Mouse (Mus musculus) hindbrain, embryonic 12.5 days (tissue): ENCODE results near the gene Pofut1. TPM values are rescaled to one million over a fixed set of nuclear protein-coding genes. Genes with fewer than 3 reads are reported as not detected.
A peak's percentile ranks its signal among the peaks of the same experiment; 100 is the strongest.

Experiments
- ATAC-seq: fragments of 200-750 bp; cut with Nextera tagmentation; 2 replicates; pipeline ENCODE4 v1.8.0; 2017; ENCODE audit warnings: moderate TSS enrichment; ENCODE audit not compliant: low FRiP score
- H3K27ac ChIP-seq: fragments of 300-500 bp; sonication (generic); 2 replicates; pipeline ENCODE4 v1.5.1; 2016; ENCODE audit warnings: mild to moderate bottlenecking
- H3K27me3 ChIP-seq: fragments of 300-500 bp; sonication (generic); 2 replicates; pipeline ENCODE4 v1.6.1; 2016; ENCODE audit warnings: mild to moderate bottlenecking
- H3K36me3 ChIP-seq: fragments of 300-500 bp; sonication (generic); 2 replicates; pipeline ENCODE4 v1.6.1; 2016; ENCODE audit warnings: mild to moderate bottlenecking
- H3K4me1 ChIP-seq: fragments of 300-500 bp; sonication (generic); 2 replicates; pipeline ENCODE4 v1.6.1; 2016
- H3K4me2 ChIP-seq: fragments of 300-500 bp; sonication (generic); replicated peaks from 2 replicates; pipeline ENCODE4 v1.6.1; 2016; ENCODE audit warnings: mild to moderate bottlenecking
- H3K4me3 ChIP-seq: fragments of 300-500 bp; sonication (generic); 2 replicates; pipeline ENCODE4 v1.5.1; 2016; ENCODE audit warnings: mild to moderate bottlenecking
- H3K9ac ChIP-seq: fragments of 300-500 bp; sonication (generic); 2 replicates; pipeline ENCODE4 v1.6.1; 2016; ENCODE audit warnings: mild to moderate bottlenecking, moderate library complexity
- H3K9me3 ChIP-seq: fragments of 300-500 bp; sonication (generic); replicated peaks from 2 replicates; pipeline ENCODE4 v1.6.1; 2016; ENCODE audit warnings: mild to moderate bottlenecking
- WGBS: fragments of 180-500 bp; shearing (Covaris S2); methylation state at CpG from one replicate; pipeline ENCODE4 v1.1.7; 2016; 5-methylcytosine and 5-hydroxymethylcytosine counted together
- polyA plus RNA-seq: library from polyadenylated mRNA; unstranded; fragments of >200 nt; fragmentation: Nextera tagmentation; extraction: Ambion mirVana; gene quantifications from 2 replicates; pipeline ENCODE4 v1.2.1, GENCODE M21; 2016

Gene Pofut1
- 5.4 and 5.6 TPM in 2 replicates for polyA plus RNA-seq

DNA sequence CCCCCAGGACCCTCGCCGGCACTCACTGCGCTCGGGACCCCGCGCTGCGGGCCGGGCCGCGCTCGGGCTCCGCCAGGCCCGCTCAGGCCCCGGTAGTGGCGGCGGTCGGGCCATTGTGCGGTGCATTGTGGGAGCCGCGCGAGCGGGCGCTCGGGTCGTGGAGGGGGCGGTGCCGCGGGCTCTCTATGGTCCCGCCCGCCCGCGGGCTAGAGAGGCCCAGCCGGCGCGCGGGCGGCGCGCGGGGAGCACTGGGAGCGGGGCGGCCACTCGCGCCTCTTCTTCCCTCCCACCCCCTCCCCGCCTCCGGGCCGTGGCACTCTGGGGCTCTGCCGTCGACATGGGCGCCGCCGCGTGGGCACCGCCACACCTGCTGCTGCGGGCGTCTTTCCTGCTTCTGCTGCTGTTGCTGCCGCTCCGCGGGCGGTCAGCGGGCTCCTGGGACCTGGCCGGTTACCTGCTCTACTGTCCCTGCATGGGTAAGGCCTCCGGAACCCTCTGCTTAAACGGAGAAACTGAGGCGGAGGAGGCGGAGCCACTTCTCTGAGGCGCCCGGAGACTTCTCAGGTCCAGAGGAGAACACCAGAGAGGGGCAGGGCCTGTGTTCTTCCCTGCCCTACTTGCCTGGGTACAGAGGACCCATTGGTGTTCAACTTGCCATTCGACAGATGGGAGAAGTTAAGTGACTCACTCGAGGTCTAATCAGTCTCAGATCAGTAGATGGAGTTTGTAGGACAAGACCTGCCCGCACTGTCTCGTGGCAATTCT, at the start of gene Pofut1, which contains the start of gene Plagl2:
Gene Pofut1, plus strand, starts transcription at position 284 of the 765 bp plus-strand sequence.
Gene Plagl2, minus strand, starts transcription at position 177 of the 765 bp plus-strand sequence.
- WGBS: under 1% methylated on average over 58 of the region's 72 CpGs
- H3K27me3 ChIP-seq: no peaks in the 10 kb centered on the region
- no peaks in the 10 kb centered on the region for H3K9me3 ChIP-seq
- peaks cover 37% of the 10 kb centered on the region for H3K4me1 ChIP-seq
- peak within 1 kb of the TSS; percentile 97 for H3K9ac ChIP-seq
- H3K36me3 ChIP-seq: peaks cover 9% of the 10 kb centered on the region
- peak; percentile 98 for ATAC-seq
- peak within 1 kb of the TSS; percentile 92 for H3K27ac ChIP-seq
- H3K4me2 ChIP-seq: peak within 1 kb of the TSS; percentile 98
- H3K4me3 ChIP-seq: peak within 1 kb of the TSS; percentile 87

DNA sequence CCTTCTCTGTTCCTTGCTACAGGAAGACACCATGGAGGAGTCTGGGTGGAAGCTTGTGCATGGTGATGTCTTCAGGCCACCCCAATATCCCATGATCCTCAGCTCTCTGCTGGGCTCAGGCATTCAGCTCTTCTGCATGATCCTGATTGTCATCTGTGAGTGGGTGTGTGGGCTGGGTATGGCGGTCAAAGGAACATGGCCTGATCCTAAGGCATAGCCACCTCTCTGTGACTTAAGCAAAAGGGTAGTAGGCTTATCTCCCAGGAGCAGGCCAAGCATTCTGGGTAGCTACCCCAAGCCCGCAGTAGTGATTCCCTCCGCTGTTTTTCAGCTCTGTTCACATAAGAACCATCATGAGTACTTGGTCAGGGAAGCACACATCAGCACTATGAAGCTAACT, 47.1 kb upstream of the Pofut1 start:
- Histone ChIP-seq H3K9ac (no peak overlapping the region), H3K27ac (no peak overlapping the region), H3K9me3 (no peaks in the 10 kb centered on the region), H3K4me3 (no peak overlapping the region), H3K27me3 (no peaks in the 10 kb centered on the region), H3K36me3 (peaks cover 87% of the 10 kb centered on the region), H3K4me2 (no peak overlapping the region), H3K4me1 (no peaks in the 10 kb centered on the region)
- 98% methylated on average over 3 of the region's 3 CpGs for WGBS
- no peak for ATAC-seq

DNA sequence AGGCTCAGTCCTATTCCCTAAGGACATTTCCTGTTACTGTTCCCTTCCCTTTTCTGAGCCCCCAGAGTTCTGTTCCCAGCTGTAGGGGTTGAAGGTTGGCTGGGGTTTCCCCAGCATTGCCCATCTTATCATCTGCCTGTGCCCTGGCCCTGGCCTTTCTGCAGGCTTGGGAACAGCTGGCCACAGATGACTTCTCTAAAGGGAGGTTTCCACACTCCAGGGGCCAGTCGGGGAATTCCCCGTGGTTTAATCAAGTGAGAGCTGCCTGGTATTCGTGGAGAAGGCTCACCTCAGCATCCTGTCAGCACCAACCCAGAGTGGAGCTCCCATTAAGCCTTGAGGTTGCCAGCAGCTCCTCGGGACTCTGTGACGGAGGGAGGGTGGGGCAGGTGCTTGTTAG, 42.8 kb upstream of the Pofut1 start:
- Histone ChIP-seq H3K9me3 (no peaks in the 10 kb centered on the region), H3K36me3 (peaks cover 75% of the 10 kb centered on the region), H3K27ac (no peak overlapping the region), H3K4me3 (no peak overlapping the region), H3K4me1 (no peaks in the 10 kb centered on the region), H3K27me3 (no peaks in the 10 kb centered on the region), H3K9ac (no peak overlapping the region), H3K4me2 (no peak overlapping the region)
- 82% methylated on average over 5 of the region's 5 CpGs for WGBS
- no peak for ATAC-seq

DNA sequence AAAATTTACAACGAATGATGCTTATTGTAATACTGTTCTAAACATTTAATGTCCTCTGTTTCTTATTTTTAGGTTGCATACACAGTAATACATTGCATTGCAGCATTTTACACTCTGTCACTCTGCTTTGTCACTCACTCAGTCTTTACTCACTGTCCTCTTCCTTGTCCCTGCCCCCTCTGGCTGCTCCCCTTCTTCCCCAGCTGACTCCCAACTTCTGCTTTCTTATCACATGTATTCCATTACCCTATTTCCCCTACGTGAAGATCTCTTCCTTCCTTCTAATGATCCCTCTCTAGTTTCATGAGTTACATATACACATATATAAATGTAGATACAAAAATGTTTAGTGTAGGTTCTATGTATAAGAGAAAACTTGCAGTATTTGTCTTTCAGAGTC, 42.2 kb upstream of the Pofut1 start:
- H3K9ac ChIP-seq: no peak overlapping the region
- H3K36me3 ChIP-seq: peaks cover 77% of the 10 kb centered on the region
- 96% methylated on average over 2 of the region's 2 CpGs for WGBS

GRCm38 (mm10) chr2:153202766-153203165, 38.6 kb upstream of the Pofut1 start:
- 78% methylated on average over 1 of the region's 1 CpGs for WGBS
- no peaks in the 10 kb centered on the region for H3K9me3 ChIP-seq
- H3K36me3 ChIP-seq: peaks cover 82% of the 10 kb centered on the region
- no peak overlapping the region for H3K4me2 ChIP-seq
- no peak overlapping the region for H3K27ac ChIP-seq
- no peaks in the 10 kb centered on the region for H3K4me1 ChIP-seq
- no peak overlapping the region for H3K9ac ChIP-seq
- no peak for ATAC-seq
- no peaks in the 10 kb centered on the region for H3K27me3 ChIP-seq
- H3K4me3 ChIP-seq: no peak overlapping the region

More for the DNA sequence above, 42.2 kb upstream of the Pofut1 start:
- H3K4me1 ChIP-seq: no peaks in the 10 kb centered on the region
- no peak overlapping the region for H3K4me3 ChIP-seq
- H3K4me2 ChIP-seq: no peak overlapping the region
- H3K9me3 ChIP-seq: no peaks in the 10 kb centered on the region
- no peak for ATAC-seq
- H3K27ac ChIP-seq: no peak overlapping the region
- no peaks in the 10 kb centered on the region for H3K27me3 ChIP-seq

DNA sequence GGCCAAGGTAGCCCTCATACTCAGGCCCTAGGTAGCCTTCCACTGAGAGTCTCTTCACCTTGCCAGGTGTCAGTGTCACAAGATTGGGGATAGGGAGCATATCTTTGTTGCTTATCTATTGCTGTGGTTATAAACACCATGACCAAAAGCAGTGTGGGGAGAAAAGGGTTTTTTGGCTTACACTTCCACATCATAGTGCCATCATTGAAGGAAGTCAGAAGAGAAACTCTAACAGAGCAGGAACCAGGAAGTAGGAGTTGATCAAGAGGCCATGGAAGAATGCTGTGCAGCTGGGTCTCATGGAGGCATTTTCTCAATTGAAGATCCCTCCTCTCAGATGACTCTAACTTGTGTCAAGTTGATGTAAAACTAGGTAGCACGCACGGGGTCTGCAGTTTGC, 33.2 kb upstream of the Pofut1 start:
- Histone ChIP-seq H3K4me3 (no peak overlapping the region), H3K27ac (no peak overlapping the region), H3K27me3 (no peaks in the 10 kb centered on the region), H3K9me3 (no peaks in the 10 kb centered on the region), H3K4me1 (no peaks in the 10 kb centered on the region), H3K36me3 (peaks cover 70% of the 10 kb centered on the region), H3K9ac (no peak overlapping the region), H3K4me2 (no peak overlapping the region)
- WGBS: 93% methylated on average over 2 of the region's 2 CpGs
- no peak for ATAC-seq

- Histone ChIP-seq H3K9ac (no peak overlapping the region), H3K27ac (no peak overlapping the region), H3K4me2 (no peak overlapping the region), H3K36me3 (peaks cover 61% of the 10 kb centered on the region), H3K27me3 (no peaks in the 10 kb centered on the region), H3K9me3 (no peaks in the 10 kb centered on the region), H3K4me3 (no peak overlapping the region), H3K4me1 (no peaks in the 10 kb centered on the region)
- WGBS: 94% methylated on average over 5 of the region's 5 CpGs
- no peak for ATAC-seq
Observed at GRCm38 (mm10) chr2:153209286-153209685, 32.0 kb upstream of the Pofut1 start.

- H3K9me3 ChIP-seq: no peaks in the 10 kb centered on the region
- no peak overlapping the region for H3K4me2 ChIP-seq
- no peak overlapping the region for H3K4me3 ChIP-seq
- no peak for ATAC-seq
- H3K27ac ChIP-seq: no peak overlapping the region
- H3K9ac ChIP-seq: no peak overlapping the region
- H3K36me3 ChIP-seq: peaks cover 39% of the 10 kb centered on the region
- WGBS: 92% methylated on average over 5 of the region's 5 CpGs
- H3K4me1 ChIP-seq: no peaks in the 10 kb centered on the region
- H3K27me3 ChIP-seq: no peaks in the 10 kb centered on the region
Observed at GRCm38 (mm10) chr2:153211451-153211850, 29.9 kb upstream of the Pofut1 start.

DNA sequence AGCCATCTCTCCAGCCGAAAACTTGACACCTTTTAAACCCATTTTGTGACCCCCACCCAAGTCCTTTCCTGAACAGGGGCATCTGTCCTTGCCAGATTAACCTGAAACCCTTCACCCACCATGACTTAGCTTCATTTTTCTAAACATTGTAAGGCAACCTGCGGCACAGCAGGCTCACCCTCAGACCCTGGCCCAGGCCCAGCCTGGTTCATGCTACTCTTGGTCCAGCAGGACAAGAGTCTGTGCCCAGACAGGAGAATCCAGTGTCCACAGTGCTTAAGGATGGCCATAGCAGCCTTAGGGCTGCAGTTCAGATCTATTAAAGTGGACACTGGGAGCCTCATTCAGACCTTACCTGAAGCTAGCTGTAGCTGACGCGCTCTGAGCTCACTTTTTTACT, 28.0 kb upstream of the Pofut1 start:
- Histone ChIP-seq H3K9ac (no peak overlapping the region), H3K4me1 (no peaks in the 10 kb centered on the region), H3K27me3 (no peaks in the 10 kb centered on the region), H3K27ac (no peak overlapping the region), H3K36me3 (peaks cover 21% of the 10 kb centered on the region), H3K4me2 (no peak overlapping the region), H3K9me3 (no peaks in the 10 kb centered on the region), H3K4me3 (no peak overlapping the region)
- WGBS: 88% methylated on average over 4 of the region's 4 CpGs
- no peak for ATAC-seq

DNA sequence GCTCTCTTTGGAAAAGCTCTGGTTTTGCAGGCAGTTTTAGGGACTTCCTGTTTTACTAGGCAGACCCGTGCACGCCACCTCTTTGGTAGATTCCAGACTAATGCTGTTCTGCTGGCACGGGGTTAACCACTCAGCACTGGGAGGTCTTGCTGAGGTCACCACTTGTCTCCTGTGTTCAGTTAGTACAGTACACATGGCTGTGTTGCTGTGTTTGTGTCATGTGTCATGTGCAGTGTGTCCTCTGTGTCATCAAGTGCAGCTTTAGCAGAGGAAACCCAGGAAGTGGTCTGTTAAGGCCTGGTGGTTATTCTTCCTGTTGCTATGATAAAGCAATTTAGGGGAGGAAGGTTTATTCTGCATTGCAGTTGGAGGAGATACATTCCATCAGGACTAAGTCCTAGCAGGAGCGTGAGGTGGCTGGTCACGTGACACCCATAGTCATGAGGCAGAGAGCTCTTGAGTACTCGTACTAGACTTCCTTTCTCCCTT, 26.5 kb upstream of the Pofut1 start:
- Histone ChIP-seq H3K27me3 (no peaks in the 10 kb centered on the region), H3K4me1 (no peaks in the 10 kb centered on the region), H3K9me3 (no peaks in the 10 kb centered on the region), H3K4me3 (no peak overlapping the region), H3K9ac (no peak overlapping the region), H3K27ac (no peak overlapping the region), H3K4me2 (no peak overlapping the region), H3K36me3 (peaks cover 7% of the 10 kb centered on the region)
- WGBS: 83% methylated on average over 6 of the region's 6 CpGs
- ATAC-seq: no peak

DNA sequence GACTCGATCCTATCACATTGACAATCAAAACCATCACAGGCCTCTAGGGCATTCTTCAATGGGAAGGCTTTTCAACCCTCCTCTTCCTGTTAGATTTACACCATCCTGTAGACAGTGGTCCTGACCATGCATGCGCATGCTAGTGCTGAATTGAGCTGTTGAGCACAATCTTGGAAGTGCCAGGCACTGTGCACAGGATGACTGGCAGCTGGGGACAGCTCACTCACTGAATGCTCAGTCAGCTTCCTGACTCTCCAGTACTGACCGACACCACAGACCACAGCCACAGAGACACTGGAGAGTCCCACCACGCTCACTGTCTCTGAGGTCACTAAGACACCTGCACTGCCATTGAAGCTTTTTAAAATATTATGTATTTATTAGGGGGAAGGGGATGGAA, 25.9 kb upstream of the Pofut1 start:
- WGBS: 90% methylated on average over 4 of the region's 4 CpGs
- Histone ChIP-seq H3K9ac (no peak overlapping the region), H3K27ac (no peak overlapping the region), H3K9me3 (no peaks in the 10 kb centered on the region), H3K27me3 (no peaks in the 10 kb centered on the region), H3K4me3 (no peak overlapping the region), H3K36me3 (peaks cover 1% of the 10 kb centered on the region), H3K4me1 (no peaks in the 10 kb centered on the region), H3K4me2 (no peak overlapping the region)
- no peak for ATAC-seq

- ATAC-seq: no peak
- Histone ChIP-seq H3K4me3 (no peak overlapping the region), H3K27me3 (no peaks in the 10 kb centered on the region), H3K4me1 (no peaks in the 10 kb centered on the region), H3K36me3 (no peaks in the 10 kb centered on the region), H3K4me2 (no peak overlapping the region), H3K9ac (no peak overlapping the region), H3K9me3 (no peaks in the 10 kb centered on the region), H3K27ac (no peak overlapping the region)
- WGBS: 90% methylated on average over 10 of the region's 10 CpGs
Observed at GRCm38 (mm10) chr2:153217826-153218340, 23.4 kb upstream of the Pofut1 start.

DNA sequence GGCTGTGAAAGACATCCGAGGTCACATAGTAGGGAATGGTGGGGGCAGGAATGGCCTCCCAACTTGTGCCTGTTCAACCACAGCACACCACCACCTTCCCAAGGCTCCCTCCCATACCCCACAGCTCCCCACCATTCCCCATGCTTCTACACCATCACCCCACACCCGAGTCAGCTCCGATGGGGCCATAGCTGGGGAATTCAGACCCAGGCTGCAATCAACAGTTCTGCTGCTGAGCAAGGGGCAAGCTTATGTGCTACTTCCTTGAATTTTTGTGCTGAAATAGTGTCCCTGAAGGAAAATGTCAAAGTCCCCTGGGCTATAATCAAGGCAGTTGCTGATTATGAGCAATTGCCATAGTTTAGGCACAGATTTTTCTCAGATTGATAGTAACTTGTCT, 22.8 kb upstream of the Pofut1 start:
- Histone ChIP-seq H3K36me3 (no peaks in the 10 kb centered on the region), H3K27ac (no peak overlapping the region), H3K9ac (no peak overlapping the region), H3K4me3 (no peak overlapping the region), H3K9me3 (no peaks in the 10 kb centered on the region), H3K4me1 (no peaks in the 10 kb centered on the region), H3K27me3 (no peaks in the 10 kb centered on the region), H3K4me2 (no peak overlapping the region)
- 88% methylated on average over 3 of the region's 3 CpGs for WGBS
- no peak for ATAC-seq
